Mouse (Mus musculus) brain, embryonic 14.5 days (tissue): Measurements from ENCODE around the gene Ccl20. TPM values are rescaled to one million over a fixed set of nuclear protein-coding genes. Genes with fewer than 3 reads are reported as not detected.
A peak's percentile ranks its signal among the peaks of the same experiment; 100 is the strongest.

ENCODE experiments used
- DNase-seq: peaks from one replicate; pipeline ENCODE4 v3.0.0-alpha.2; 2011; ENCODE audit warnings: low read depth
- CTCF ChIP-seq: fragments of 200-500 bp; IDR thresholded peaks from 2 replicates; pipeline ENCODE4 v1.5.1; 2012; ENCODE audit warnings: inconsistent platforms, mild to moderate bottlenecking, moderate library complexity, borderline replicate concordance; ENCODE audit not compliant: insufficient read depth, insufficient read length; ENCODE audit errors: extremely low read depth
- POLR2A ChIP-seq: fragments of 200-500 bp; IDR thresholded peaks from 2 replicates; pipeline ENCODE4 v1.6.1; 2012; ENCODE audit warnings: mild to moderate bottlenecking, inconsistent platforms, borderline replicate concordance; ENCODE audit not compliant: poor library complexity, insufficient read depth, insufficient read length, severe bottlenecking; ENCODE audit errors: extremely low read depth
- polyA plus RNA-seq: library from polyadenylated mRNA; depleted of rRNA; stranded (reverse); fragments of >200 nt; gene quantifications from 2 replicates; pipeline ENCODE4 v1.2.3, GENCODE M21; 2012; rRNA removed

Ccl20 gene
- polyA plus RNA-seq, 1 experiment, result 0.11 TPM

- DNase-seq, result no peak
- no peak for TF ChIP-seq POLR2A
- no peak; the same call in 1 of the 2 replicates for TF ChIP-seq CTCF
These were observed 33.7 kb downstream of the Ccl20 start for GRCm38 (mm10) chr1:83150227-83150626.

DNA sequence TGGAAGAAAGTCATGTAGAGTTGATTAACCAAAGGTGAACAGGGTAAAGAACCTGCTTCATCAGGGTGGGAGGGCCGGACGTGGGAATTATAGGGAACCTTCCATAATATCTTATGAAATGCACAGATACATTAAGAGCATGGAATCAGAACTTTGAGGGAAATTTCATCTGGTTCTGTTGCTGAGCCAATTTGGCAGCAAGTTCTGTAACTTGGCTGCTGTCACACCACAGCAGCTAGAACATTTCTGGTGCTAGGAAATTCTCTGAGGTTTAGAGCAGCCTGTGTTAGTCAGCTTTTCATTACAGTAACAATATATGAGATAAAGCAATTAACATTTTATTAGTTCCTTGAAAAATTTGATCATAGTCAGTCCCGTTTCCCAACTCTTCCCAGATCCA, 36.4 kb downstream of the Ccl20 start:
- DNase-seq, result peak; percentile 32
- TF ChIP-seq POLR2A (no peak), CTCF (no peak)

GRCm38 (mm10) chr1:83156876-83157275, 40.3 kb downstream of the Ccl20 start:
- DNase-seq, result no peak
- no peak for TF ChIP-seq POLR2A

GRCm38 (mm10) chr1:83159603-83160002, 43.0 kb downstream of the Ccl20 start, which contains the start of gene Daw1:
Daw1 (plus strand) TSS chr1:83159752.
- TF ChIP-seq POLR2A (no peak), CTCF (no peak)
- peak; percentile 96 for DNase-seq

- no peak for DNase-seq
- TF ChIP-seq POLR2A (no peak), CTCF (no peak)
These were observed 45.1 kb downstream of the Ccl20 start for GRCm38 (mm10) chr1:83161658-83162057.

DNA sequence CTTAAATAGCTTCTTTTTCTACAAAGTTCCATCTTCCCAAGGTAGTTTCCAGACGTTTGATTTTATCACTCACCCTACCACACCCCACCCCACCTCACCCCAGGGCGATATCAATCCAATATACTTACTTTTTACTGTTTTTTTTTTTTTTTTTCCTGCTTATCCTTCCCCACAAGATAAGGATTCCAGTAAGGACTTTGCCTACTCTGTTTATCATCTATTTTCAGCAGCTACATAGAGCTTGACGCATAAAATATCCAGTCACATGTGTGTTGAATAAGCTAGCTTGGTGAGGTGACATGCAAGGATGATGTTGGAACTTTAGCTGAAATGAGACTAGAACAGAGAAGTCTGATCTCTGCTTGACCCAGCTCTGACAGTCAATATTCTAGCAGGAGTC, 47.5 kb downstream of the Ccl20 start:
- no peak for TF ChIP-seq CTCF
- no peak for DNase-seq

Other genes starting within 250 kb of the Ccl20 start
- 2.2 and 3.0 TPM in 2 replicates for gene A030005L19Rik, start 203.4 kb upstream of the Ccl20 start, polyA plus RNA-seq
- 0.24 TPM in 1 of 2 replicates, not detected in the other for gene A030014E15Rik, start 191.8 kb upstream of the Ccl20 start, polyA plus RNA-seq
- gene Gm6217, start 185.4 kb upstream of the Ccl20 start, polyA plus RNA-seq, result not detected in 2 replicates
- not detected in 2 replicates for gene A030003K21Rik, start 173.4 kb upstream of the Ccl20 start, polyA plus RNA-seq
- not detected in 2 replicates for gene Gm7544, start 160.8 kb upstream of the Ccl20 start, polyA plus RNA-seq
- gene Gm47955, start 156.5 kb upstream of the Ccl20 start, polyA plus RNA-seq, result not detected in 2 replicates
- gene Gm47959, start 116.2 kb upstream of the Ccl20 start, polyA plus RNA-seq, result not detected in 2 replicates
- 1.00 and 1.1 TPM in 2 replicates for gene Slc19a3, start 78.3 kb upstream of the Ccl20 start, polyA plus RNA-seq
- not detected in 2 replicates for gene Krtap28-10, start 74.3 kb upstream of the Ccl20 start, polyA plus RNA-seq
- not detected in 2 replicates for gene Gm47969, start 71.8 kb upstream of the Ccl20 start, polyA plus RNA-seq
- not detected in 2 replicates for gene A030005K14Rik, start 57.4 kb upstream of the Ccl20 start, polyA plus RNA-seq
- not detected in 2 replicates for gene Krtap28-13, start 55.8 kb upstream of the Ccl20 start, polyA plus RNA-seq
- gene Daw1, start 43.0 kb downstream of the Ccl20 start, polyA plus RNA-seq, result 2.3 and 2.8 TPM in 2 replicates